Mouse (Mus musculus) limb, embryonic 14.5 days (tissue): ENCODE data around the gene N4bp1. TPM values are rescaled to one million over a fixed set of nuclear protein-coding genes. Genes with fewer than 3 reads are reported as not detected.

Source experiments
- ATAC-seq: fragments of 200-750 bp; cut with Nextera tagmentation; 2 replicates; pipeline ENCODE4 v1.8.0; 2017; ENCODE audit warnings: low read depth, moderate number of reproducible peaks, moderate TSS enrichment; ENCODE audit not compliant: low FRiP score
- DNase-seq: peaks from one replicate; pipeline ENCODE4 v3.0.0-alpha.2; 2015; ENCODE audit warnings: low spot score
- H3K27ac ChIP-seq: fragments of 300-500 bp; sonication (generic); replicated peaks from 2 replicates; pipeline ENCODE4 v1.5.1; 2014; ENCODE audit warnings: low read depth, mild to moderate bottlenecking, low read length, moderate library complexity, mixed read lengths
- H3K27me3 ChIP-seq: fragments of 300-500 bp; sonication (generic); 2 replicates; pipeline ENCODE4 v1.6.1; 2014; ENCODE audit warnings: low read length, mixed read lengths; ENCODE audit not compliant: control insufficient read depth, insufficient read depth
- H3K36me3 ChIP-seq: fragments of 300-500 bp; sonication (generic); 2 replicates; pipeline ENCODE4 v1.6.1; 2014; ENCODE audit warnings: mild to moderate bottlenecking, low read length, moderate library complexity, mixed read lengths; ENCODE audit not compliant: control insufficient read depth, insufficient read depth
- H3K4me1 ChIP-seq: fragments of 300-500 bp; sonication (generic); 2 replicates; pipeline ENCODE4 v1.6.1; 2014; ENCODE audit warnings: antibody characterized with exemption, low read length, mixed read lengths; ENCODE audit not compliant: control insufficient read depth, insufficient read depth
- H3K4me2 ChIP-seq: fragments of 300-500 bp; sonication (generic); replicated peaks from 2 replicates; pipeline ENCODE4 v1.6.1; 2014; ENCODE audit warnings: low read depth, mild to moderate bottlenecking, low read length, moderate library complexity; ENCODE audit not compliant: severe bottlenecking
- H3K4me3 ChIP-seq: fragments of 300-500 bp; sonication (generic); replicated peaks from 2 replicates; pipeline ENCODE4 v1.5.1; 2014; ENCODE audit warnings: low read length
- H3K9ac ChIP-seq: fragments of 300-500 bp; sonication (generic); 2 replicates; pipeline ENCODE4 v1.6.1; 2014; ENCODE audit warnings: mild to moderate bottlenecking, low read depth, low read length, moderate library complexity; ENCODE audit not compliant: severe bottlenecking
- H3K9me3 ChIP-seq: fragments of 300-500 bp; sonication (generic); 2 replicates; pipeline ENCODE4 v1.6.1; 2016; ENCODE audit warnings: low read length; ENCODE audit not compliant: control insufficient read depth
- POLR2A ChIP-seq: fragments of 200-500 bp; IDR thresholded peaks from 2 replicates; pipeline ENCODE4 v1.8.0; 2012; ENCODE audit warnings: inconsistent platforms, mild to moderate bottlenecking, moderate library complexity, borderline replicate concordance; ENCODE audit not compliant: insufficient read depth, insufficient read length; ENCODE audit errors: extremely low read depth
- WGBS: fragments of 180-500 bp; shearing (Covaris S2); extraction: QIAGEN DNeasy Blood & Tissue Kit; methylation state at CpG from one replicate; pipeline ENCODE4 v1.1.7; 2014; 5-methylcytosine and 5-hydroxymethylcytosine counted together
- polyA plus RNA-seq, 2 experiments: library from polyadenylated mRNA; depleted of rRNA in 1 of 2; stranded (reverse) in 1 of 2; unstranded in 1 of 2; fragments of >200 nt; fragmentation: Nextera tagmentation in 1 of 2; extraction: Ambion mirVana in 1 of 2; gene quantifications; 2 replicates each; pipeline versions ENCODE4 v1.2.1 to v1.2.3; 2012 to 2014

The N4bp1 gene
- polyA plus RNA-seq, 2 experiments, result 11.8 to 20.3 TPM

- Histone ChIP-seq H3K9ac (no peak overlapping the region), H3K4me3 (no peak overlapping the region), H3K27me3 (no peaks in the 10 kb centered on the region), H3K4me2 (no peak overlapping the region), H3K9me3 (no peaks in the 10 kb centered on the region), H3K4me1 (no peaks in the 10 kb centered on the region), H3K27ac (no peak overlapping the region), H3K36me3 (no peaks in the 10 kb centered on the region)
- TF ChIP-seq POLR2A, result no peak
- peak; percentile 63 for ATAC-seq
- peak; percentile 42 for DNase-seq
- WGBS, result 70% methylated on average over 14 of the region's 15 CpGs
These were observed 75.8 kb downstream of the N4bp1 start for GRCm38 (mm10) chr8:86808990-86809960.

DNA sequence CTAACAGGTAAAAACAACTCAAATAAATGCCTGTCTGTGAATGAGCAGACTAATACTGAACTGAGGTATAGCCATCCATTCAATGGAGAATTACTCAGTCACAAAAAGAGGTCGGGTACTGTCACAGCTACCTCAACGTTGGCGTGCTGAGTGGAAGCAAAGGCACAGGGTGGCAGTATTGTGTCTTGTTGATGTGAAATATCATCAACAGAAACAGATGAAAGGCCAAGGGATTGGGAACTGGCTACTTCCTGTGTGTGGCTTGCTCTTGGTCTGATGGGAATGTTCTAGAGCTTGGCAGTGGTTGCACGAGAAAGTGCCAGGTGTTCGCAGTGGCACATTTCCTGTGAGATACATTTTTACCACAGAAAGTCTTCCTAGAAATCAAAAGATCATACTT lies 76.8 kb downstream of the N4bp1 start:
- 68% methylated on average over 5 of the region's 5 CpGs for WGBS
- TF ChIP-seq POLR2A, result no peak
- no peak overlapping the region for H3K4me2 ChIP-seq

DNA sequence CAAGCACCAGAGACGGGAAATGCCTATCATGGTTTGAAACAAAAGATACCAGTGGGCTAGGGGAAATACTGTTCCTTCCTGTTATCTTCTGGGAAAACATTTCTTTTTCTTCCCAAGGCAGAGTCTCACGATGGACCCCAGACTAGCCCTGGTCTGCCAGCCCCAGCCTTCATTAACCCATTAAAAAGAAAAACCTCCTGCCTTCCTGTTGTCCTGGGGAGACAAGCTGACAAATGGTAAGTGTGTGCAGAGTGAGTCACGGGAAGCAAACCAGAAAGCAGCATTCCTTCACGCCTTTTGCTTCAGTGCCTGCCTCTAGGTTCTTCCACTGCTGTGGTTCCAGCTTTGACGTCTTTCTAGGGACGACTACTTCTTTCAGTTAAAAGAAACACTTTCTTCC lies 83.1 kb downstream of the N4bp1 start:
- 48% methylated on average over 6 of the region's 6 CpGs for WGBS
- no peak for DNase-seq

More for the DNA sequence above, 76.8 kb downstream of the N4bp1 start:
- H3K9ac ChIP-seq, result no peak overlapping the region
- ATAC-seq (no peak), DNase-seq (no peak)
- no peak overlapping the region for H3K27ac ChIP-seq
- no peaks in the 10 kb centered on the region for H3K27me3 ChIP-seq
- no peak overlapping the region for H3K4me3 ChIP-seq
- no peaks in the 10 kb centered on the region for H3K4me1 ChIP-seq
- no peaks in the 10 kb centered on the region for H3K9me3 ChIP-seq
- H3K36me3 ChIP-seq, result no peaks in the 10 kb centered on the region

DNA sequence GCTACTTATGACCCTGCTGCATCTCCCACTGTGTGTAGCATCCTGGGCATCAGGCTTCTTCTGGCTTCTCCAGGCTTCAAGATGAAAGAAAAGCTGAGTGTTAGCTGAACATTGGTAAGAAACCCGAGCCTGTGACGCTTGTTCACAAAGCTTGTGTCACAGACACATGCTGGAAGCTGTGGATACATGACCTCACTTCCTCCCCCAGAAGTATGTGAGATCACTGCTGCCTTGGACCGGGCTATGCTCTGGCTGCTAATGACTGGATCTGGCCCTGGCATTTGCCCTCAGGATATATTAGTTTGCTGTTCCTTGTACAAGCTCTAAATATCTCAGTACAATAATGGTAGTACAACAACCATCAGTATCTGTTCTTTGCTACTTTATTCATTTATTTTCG lies 84.1 kb downstream of the N4bp1 start:
- no peak overlapping the region for H3K4me3 ChIP-seq
- H3K9ac ChIP-seq, result no peak overlapping the region
- TF ChIP-seq POLR2A, result no peak
- no peak for ATAC-seq
- no peaks in the 10 kb centered on the region for H3K4me1 ChIP-seq
- no peak overlapping the region for H3K27ac ChIP-seq
- H3K27me3 ChIP-seq, result no peaks in the 10 kb centered on the region
- no peak overlapping the region for H3K4me2 ChIP-seq
- no peaks in the 10 kb centered on the region for H3K9me3 ChIP-seq
- WGBS, result 33% methylated on average over 4 of the region's 4 CpGs
- no peak for DNase-seq
- H3K36me3 ChIP-seq, result no peaks in the 10 kb centered on the region

More for the DNA sequence above, 83.1 kb downstream of the N4bp1 start:
- H3K27ac ChIP-seq, result no peak overlapping the region
- H3K9me3 ChIP-seq, result no peaks in the 10 kb centered on the region
- no peak overlapping the region for H3K4me2 ChIP-seq
- no peaks in the 10 kb centered on the region for H3K36me3 ChIP-seq
- H3K4me3 ChIP-seq, result no peak overlapping the region
- no peak overlapping the region for H3K9ac ChIP-seq
- ATAC-seq, result no peak
- H3K4me1 ChIP-seq, result no peaks in the 10 kb centered on the region
- no peaks in the 10 kb centered on the region for H3K27me3 ChIP-seq
- TF ChIP-seq POLR2A, result no peak

- Histone ChIP-seq H3K27me3 (no peaks in the 10 kb centered on the region), H3K4me3 (no peak overlapping the region), H3K36me3 (no peaks in the 10 kb centered on the region), H3K4me2 (no peak overlapping the region), H3K9me3 (no peaks in the 10 kb centered on the region), H3K9ac (no peak overlapping the region), H3K27ac (no peak overlapping the region), H3K4me1 (no peaks in the 10 kb centered on the region)
- TF ChIP-seq POLR2A, result no peak
- no peak for ATAC-seq
- no peak for DNase-seq
- WGBS, result 88% methylated on average over 6 of the region's 6 CpGs
These were observed 86.9 kb downstream of the N4bp1 start for GRCm38 (mm10) chr8:86798141-86798540.
